Mouse (Mus musculus) T-cell, adult 2 months (primary cell): ENCODE measurements around the gene Foxred2.
A peak's percentile ranks its signal among the peaks of the same experiment; 100 is the strongest.

Source experiments
- DNase-seq: peaks from one replicate; pipeline ENCODE4 v3.0.0; 2022; ENCODE audit warnings: low spot score

Foxred2 gene

GRCm38 (mm10) chr15:77916851-77917544 is 39.5 kb downstream of the Foxred2 start:
- peak; percentile 84 for DNase-seq

DNA sequence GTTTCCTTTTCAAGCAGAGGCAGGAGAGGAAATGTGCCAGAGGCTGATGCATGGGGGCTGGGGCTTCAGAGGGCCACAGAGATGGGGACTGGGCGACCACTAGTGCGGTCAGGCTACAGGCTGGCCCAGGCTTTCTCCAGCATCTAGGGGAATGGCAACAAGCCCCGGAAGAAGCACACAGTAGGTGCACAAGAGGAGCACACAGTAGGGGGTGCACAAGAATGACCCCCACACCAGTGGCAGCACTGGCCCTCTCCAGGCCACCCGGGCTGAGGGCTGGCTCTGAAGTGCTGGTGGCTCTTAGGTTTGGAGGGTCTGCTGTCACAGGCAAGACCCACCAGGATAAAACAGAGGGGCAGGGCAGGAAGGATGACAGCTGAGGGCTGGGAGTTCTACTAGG is 41.2 kb downstream of the Foxred2 start:
- no peak for DNase-seq

DNA sequence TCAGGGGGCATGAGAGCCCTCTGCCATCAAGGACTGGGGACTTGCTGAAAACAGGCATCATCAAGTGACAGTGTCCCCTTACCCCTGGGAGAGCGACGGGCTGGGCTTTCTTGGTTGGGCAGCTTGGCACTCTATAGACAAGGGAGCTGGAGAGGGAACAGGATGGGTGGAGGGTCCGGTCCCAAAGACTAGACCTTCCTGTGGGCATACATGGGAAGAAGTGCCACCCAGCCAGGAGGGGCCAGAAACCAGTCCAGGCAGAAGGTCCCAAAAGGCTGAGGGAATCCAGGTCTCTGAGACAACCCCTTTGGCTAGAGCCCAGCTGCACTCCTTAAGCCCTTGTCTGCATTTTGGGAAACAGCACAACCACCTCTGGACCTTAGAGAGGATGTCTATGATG is 42.0 kb downstream of the Foxred2 start:
- DNase-seq, result no peak

DNA sequence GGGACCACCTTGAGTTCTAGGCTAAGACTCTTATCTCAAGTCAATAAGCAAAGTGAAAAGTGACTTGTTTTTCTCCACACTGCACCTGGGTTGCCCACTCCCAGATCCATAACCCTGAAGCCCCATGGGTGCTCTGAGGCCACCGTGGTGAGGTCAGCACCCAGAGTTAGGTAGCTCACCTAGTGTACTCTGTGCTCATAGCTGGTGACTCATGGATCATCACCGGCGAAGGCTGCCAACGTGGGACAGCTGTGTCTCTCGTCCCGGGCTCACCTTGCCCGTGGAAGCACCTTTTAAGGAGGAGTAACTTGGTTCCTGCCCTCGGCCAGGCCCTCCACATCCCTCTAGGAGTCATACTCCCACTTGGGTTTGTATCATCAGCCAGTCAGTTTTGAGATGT is 43.5 kb downstream of the Foxred2 start:
- DNase-seq, result no peak

DNA sequence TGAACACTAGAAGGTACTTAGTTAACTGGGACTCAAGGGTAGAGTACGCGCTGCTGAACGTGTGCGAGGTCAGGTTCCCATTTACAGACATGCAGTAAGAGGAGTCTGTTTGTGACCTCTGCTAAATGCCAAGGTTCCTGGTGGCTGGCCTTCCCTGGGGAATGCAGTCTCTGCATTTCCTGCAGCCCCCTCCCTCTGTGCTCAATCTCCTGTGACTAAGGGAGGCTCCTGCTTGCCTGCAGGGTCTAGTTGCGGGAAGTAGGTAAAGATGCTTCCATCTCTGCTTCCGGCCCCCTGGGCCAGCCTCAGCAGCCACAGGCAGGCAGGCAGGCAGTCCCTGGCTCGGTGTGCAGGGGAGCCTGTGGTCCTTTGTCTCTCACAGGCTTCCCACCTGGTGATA is 43.9 kb downstream of the Foxred2 start:
- DNase-seq, result peak; percentile 30

DNA sequence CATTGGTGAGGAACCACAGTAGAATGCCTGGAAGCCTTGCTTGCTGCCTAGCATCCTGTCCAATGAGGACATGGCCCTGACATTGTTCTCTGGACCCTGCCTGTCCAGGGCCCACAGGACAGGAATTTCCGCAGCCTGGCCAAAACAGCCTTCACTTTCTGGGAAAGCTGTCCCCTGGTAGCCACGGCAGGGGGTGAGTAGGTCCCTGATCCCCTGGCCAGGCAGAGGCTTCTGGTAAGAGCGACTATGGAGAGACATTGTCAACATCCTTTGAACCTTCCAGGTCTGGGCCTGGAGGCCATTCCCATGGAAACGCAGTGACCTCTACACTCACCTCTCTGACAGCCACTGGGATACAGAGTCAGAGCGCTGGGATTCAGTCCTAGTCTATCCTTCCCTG is 44.5 kb downstream of the Foxred2 start:
- no peak for DNase-seq

DNA sequence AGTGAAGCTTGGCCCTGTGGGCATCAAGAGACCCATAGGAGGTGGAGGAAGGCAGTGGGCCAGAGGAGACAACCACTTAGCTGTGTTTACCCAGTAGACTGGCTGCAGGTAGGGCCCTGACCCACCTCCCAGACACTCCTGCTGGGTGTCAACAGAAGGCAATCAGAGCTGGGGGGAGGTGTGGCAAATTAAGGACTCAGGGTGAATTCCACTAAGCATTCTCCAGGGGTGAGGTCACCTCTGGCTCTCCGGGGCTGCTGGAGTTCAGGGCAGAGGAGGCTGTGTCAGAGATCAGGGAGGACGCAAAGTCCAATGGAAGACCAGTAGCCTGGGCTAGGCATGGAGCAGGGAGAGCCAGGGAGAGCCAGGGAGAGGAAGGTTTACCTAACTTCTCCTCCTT is 45.5 kb downstream of the Foxred2 start:
- DNase-seq, result no peak

DNA sequence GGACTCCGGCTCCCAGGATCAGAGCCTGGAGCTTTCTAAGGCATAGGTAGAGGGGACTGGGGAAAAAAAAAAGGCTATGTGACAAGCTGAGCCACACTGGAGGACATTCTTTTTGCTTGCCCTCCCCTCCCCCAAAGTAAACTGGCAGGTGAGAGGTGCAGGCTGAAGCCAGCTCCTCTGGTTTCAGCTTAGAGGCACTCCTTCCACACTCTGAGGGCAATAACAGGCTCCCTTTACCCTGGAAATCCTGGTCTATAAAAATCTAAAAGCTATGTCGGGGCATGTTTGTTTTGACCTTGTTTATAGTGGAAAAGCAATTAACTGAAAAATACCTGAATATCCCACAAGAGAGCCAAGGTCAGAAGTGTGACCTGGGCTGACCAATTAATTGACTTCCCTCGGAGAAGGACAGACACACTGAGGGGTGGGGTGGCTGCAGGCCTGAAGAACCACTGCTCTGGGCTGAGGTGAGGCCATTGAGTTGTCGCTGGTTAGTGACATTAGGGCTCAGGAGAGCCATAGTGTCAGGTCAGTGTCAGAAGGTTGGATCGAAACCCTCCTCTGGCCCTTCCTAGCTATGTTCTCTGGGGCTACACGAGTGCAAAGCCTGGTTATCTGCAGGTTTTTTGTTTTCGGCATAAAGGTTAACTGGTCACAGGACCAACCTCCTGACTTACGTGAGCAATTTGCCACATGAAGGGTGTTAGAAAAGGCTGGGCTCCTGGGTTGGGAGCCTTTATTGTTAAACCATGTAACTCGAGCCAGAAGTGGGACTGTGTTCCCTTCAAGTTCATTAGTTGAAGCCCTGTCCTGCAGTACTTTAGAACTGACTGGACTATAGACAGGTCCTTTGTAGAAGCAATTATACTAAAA is 48.6 kb downstream of the Foxred2 start:
- no peak for DNase-seq

- no peak for DNase-seq
These were observed 50.0 kb downstream of the Foxred2 start for GRCm38 (mm10) chr15:77906545-77906944.

- no peak for DNase-seq
These were observed 50.4 kb downstream of the Foxred2 start for GRCm38 (mm10) chr15:77906081-77906480.

DNA sequence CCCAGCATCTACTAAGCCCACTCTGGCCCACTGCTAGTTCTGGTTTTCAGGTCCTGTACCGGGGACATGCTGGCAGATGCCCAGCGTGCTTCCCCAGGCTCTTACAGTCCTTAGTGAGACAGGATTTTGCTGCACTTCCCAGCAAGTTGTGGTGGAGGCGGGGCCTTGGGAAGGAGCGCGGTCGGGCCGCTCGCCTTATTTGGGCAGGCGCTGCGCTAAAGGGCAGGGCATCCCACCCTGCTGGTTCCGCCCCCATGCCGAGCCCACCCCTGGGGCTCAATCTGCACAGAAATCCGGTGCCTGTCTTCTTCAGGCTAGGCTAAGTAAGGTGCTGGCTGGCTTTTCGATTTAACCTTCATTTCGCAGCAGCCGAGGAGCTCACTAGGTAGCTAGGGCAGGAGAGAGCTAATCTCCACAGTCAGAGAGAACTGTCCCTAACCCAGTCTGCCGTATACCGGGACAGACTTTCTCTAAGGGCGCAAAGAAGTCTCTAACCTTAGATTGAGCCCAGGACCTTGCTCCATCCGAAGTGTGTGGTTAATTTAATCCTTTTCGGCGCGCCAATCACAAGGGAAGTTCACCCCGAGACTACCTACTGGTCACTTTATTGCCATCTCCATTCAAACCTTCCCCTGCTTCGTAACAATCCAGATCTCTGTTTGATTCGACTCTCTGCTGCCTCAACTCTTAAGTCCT is 51.1 kb downstream of the Foxred2 start:
- DNase-seq, result peak; percentile 51

DNA sequence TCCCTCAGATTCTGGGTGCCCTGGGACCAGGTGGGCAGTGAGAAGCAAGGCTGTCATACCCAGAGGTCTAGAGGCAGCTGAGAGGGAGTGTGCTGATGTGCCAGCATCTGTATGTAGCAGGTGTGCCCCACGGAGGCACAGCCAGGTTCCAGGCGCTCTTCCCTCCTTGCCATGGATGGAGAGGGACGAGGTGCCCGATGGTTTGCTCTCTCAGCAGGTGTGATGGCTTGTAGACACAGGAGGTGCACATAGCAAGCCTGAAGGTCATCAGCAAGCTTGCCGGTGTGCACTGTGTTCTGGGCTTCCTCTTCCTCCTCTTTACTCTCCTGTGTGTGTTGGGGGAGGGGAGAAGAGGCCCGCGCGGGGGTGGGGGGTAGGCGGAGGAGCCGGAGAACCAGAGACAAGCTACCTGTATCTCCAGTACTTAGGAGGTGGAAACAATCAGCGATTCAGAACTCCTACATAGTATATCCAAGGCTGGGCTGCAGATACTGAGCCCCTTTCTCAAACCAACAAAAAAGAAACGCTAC is 52.1 kb downstream of the Foxred2 start:
- DNase-seq, result peak; percentile 35

- no peak for DNase-seq
These were observed 53.3 kb downstream of the Foxred2 start for GRCm38 (mm10) chr15:77903176-77903575.

- DNase-seq, result no peak
These were observed 61.6 kb downstream of the Foxred2 start for GRCm38 (mm10) chr15:77894926-77895325.

DNA sequence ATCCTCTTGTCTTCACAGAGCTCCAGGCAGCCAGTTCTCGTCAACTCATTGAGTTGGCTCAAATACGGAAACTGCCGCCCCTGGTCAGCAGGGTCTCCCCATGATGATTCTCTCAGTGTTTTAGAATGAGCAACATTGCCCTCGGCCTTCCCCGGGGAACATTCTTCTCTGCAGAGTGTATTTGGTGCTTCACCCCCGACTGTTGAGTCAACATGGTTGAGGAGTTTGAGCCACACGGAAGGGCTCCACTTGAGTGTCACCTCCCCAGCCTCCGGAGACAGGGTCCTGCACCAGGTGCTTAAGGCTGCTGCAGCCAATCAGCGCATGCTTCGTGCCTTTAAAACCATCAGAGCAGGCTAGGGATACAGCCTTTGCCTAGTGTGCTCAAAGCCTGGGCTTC is 63.2 kb downstream of the Foxred2 start:
- no peak for DNase-seq

DNA sequence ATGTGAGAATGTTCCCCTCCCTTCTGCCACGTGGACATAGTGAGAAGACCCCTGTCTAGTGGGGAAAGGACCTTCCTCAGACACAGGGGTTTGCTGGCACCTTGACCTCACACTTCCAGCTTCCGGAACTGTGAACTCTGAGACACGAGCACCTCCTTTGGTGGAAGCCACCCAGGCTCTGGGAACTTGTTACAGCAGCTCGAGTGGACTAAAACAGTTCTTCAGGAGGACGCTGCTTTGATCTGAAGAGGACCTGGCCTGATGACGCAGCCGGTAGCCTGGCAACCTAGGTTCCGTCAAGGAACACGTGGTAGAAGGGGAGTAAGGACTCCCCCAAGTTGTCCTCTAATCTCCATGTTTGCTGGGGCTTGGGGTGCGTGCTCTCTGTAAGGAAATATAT is 64.1 kb downstream of the Foxred2 start:
- no peak for DNase-seq

DNA sequence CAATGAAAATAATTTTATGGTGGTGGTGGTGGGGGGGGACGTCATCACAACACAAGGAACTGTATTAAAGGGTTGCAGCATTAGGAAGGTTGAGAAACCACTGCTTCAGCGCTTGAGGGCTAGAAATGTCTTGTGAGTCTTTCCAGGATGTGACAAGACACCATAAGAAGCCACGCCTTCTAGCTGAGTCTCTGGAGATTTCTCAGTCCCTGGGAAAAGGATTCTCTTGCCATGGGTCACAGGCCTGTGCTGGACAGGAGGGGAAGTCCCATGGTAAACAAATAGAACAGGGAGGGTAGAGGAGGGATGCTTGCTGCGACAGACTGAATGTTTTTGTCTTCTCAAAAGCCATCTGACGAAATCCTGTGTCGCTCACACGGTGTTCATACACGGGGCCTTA is 64.8 kb downstream of the Foxred2 start:
- no peak for DNase-seq
